Mouse (Mus musculus) embryonic fibroblast, embryonic 13.5 days (primary cell): Measurements from ENCODE around the gene Nipsnap2.

Source experiments
- CTCF ChIP-seq: IDR thresholded peaks from 2 replicates; pipeline ENCODE4 v1.5.1; 2011; ENCODE audit warnings: mild to moderate bottlenecking, control low read depth, low read length, moderate library complexity, borderline replicate concordance; ENCODE audit not compliant: insufficient read depth
- POLR2A ChIP-seq: IDR thresholded peaks from 2 replicates; pipeline ENCODE4 v1.6.1; 2011; ENCODE audit warnings: low read depth, mild to moderate bottlenecking, control low read depth, low read length, moderate library complexity

GRCm38 (mm10) chr5:129730344-129730743, 5.5 kb downstream of the Nipsnap2 start:
- TF ChIP-seq CTCF: no peak
- no peak for TF ChIP-seq POLR2A
